Mouse (Mus musculus): ENCODE data around the gene Ehd2. TPM values are rescaled to one million over a fixed set of nuclear protein-coding genes. Genes with fewer than 3 reads are reported as not detected.

Gene Ehd2
- polyA plus RNA-seq, 1 experiment from 2014 or later, result 67.1 TPM

Other genes with a start within 250 kb of the Ehd2 start
- gene Obox5, start 217.4 kb downstream of the Ehd2 start, polyA plus RNA-seq (2014; fragmentation: Nextera tagmentation; extraction: Ambion mirVana), result not detected in 2 replicates
- not detected in 2 replicates for gene Obox6, start 127.9 kb downstream of the Ehd2 start, polyA plus RNA-seq (2014; fragmentation: Nextera tagmentation; extraction: Ambion mirVana)
- gene Crx, start 87.6 kb downstream of the Ehd2 start, polyA plus RNA-seq (2014; fragmentation: Nextera tagmentation; extraction: Ambion mirVana), result not detected in 2 replicates
- gene Crxos, start 85.0 kb downstream of the Ehd2 start, polyA plus RNA-seq (2014; fragmentation: Nextera tagmentation; extraction: Ambion mirVana), result not detected in 2 replicates
- gene Selenow, start 45.2 kb downstream of the Ehd2 start, polyA plus RNA-seq (2014; fragmentation: Nextera tagmentation; extraction: Ambion mirVana), result 1,004 and 1,082 TPM in 2 replicates
- 164 and 180 TPM in 2 replicates for gene Nop53, start 21.5 kb downstream of the Ehd2 start, polyA plus RNA-seq (2014; fragmentation: Nextera tagmentation; extraction: Ambion mirVana)
- gene Bicra, start 80.4 kb upstream of the Ehd2 start, polyA plus RNA-seq (2014; fragmentation: Nextera tagmentation; extraction: Ambion mirVana), result 6.7 and 7.7 TPM in 2 replicates
- gene Zfp541, start 94.2 kb upstream of the Ehd2 start, polyA plus RNA-seq (2014; fragmentation: Nextera tagmentation; extraction: Ambion mirVana), result 0.07 and 0.24 TPM in 2 replicates
- 190 and 203 TPM in 2 replicates for gene Napa, start 130.9 kb upstream of the Ehd2 start, polyA plus RNA-seq (2014; fragmentation: Nextera tagmentation; extraction: Ambion mirVana)
- 24.1 and 27.8 TPM in 2 replicates for gene Kptn, start 152.3 kb upstream of the Ehd2 start, polyA plus RNA-seq (2014; fragmentation: Nextera tagmentation; extraction: Ambion mirVana)
- 0.28 and 0.29 TPM in 2 replicates for gene Slc8a2, start 162.3 kb upstream of the Ehd2 start, polyA plus RNA-seq (2014; fragmentation: Nextera tagmentation; extraction: Ambion mirVana)
- gene Meis3, start 207.5 kb upstream of the Ehd2 start, polyA plus RNA-seq (2014; fragmentation: Nextera tagmentation; extraction: Ambion mirVana), result 29.5 and 35.5 TPM in 2 replicates